Mouse (Mus musculus): ENCODE data around the gene 4930451I11Rik.

4930451I11Rik gene

DNA sequence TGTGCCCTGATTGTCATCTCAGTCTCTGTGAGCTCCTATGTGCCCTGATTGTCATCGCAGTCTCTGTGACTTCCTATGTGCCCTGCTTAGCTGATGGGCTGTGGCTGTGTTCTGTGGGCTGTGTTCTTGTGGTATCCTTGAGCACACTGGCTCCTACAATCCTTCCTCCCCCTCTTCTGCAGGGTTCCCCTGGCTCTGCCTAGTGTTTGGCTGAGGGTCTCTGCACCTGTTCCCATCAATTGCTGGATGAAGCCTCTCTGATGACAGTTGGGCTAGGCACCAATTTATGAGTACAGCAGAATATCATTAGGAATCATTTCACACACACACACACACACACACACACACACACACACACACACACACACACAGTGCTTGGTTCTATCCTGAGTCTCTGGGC lies 1.9 kb upstream of the 4930451I11Rik start:
- no peak for DNase-seq (ENCODE audit: extremely low spot score)

DNA sequence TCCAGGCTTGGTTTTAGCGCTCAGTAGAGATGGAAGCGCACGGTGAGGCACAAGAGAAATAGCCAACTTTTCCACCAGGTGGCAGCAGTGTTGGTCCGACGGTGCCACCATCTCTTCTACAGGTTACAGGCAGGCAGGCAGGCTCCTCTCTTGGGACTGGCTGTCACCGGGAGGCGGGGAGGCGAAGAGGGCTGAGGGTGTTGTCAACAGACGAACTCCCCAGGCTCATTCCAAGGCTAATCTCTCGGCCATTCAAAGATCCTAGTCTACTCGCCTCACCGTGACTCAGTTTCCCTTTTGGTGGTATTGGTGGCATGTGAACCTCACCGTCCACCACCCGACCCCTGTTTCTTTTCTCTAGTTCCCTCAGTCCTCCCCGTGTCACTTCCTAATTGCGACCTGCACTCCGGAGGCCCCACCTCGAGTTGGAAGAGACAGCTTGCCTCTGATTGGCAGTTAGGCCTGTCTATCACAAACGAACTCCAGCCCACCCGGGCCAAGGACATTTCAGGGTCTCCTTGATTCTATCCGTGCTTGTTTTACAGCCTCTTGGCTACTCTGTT lies 678 bp upstream of the 4930451I11Rik start:
- DNase-seq (ENCODE audit: extremely low spot score): peak; percentile 76

DNA sequence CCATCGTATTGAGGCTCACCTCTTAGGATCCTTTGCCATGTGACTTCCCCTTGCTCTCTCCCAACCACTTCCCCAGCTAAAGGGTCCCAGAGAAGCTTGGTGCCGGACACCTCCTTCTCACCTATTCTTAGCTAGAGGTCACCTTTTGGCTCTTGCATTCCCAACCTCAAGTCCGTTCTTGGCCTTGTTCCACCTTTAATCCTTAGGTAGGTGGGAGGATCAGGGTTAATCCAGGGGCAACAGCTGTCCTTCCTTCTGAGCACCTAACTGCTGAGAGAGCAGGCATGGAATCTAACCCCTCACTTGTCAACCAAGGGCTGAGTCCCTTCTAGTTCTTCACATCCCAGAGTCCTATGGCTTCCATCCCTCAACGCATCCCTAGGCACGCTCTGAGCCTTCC lies 5.5 kb downstream of the 4930451I11Rik start:
- DNase-seq (ENCODE audit: extremely low spot score): no peak

DNA sequence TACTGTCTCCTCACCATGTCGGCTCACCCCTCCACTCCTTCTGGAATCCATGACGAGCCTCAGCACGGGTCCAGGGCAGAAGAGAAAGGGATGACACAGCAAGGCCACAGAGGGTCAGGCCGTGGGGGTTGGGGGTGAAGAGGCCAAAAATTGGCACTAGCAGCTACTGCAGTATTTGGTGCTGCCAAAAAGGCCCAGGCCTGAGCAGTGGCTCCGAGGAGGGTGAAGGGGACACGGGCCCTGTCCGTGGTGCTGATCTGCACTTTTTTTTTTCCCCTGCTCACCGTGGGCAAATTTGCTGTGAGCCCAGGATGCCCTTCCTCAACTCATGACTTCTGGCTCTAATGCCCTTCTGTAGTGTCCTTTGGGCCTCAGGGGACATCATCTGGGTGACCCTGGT lies 6.0 kb downstream of the 4930451I11Rik start:
- DNase-seq (ENCODE audit: extremely low spot score): no peak

DNA sequence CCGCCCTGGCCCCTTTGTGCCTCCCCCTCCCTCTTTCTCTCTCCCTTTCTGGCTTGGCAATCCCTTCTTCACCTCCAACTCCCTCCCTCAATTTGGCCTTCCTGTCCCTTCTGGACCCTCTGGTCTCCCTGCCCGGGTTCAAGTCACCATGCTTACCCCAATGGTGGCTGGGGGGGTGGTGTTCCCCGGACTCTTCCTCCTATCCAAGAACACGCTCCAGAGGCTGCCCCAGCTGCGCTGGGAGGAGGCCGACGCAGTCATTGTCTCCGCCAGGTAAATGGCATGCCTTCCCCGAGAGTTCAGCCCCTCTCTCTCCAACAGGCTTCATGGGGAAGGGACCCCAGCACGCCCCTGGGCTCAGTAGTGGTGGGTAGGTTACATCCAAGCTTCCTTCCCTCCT lies 7.5 kb downstream of the 4930451I11Rik start:
- no peak for DNase-seq (ENCODE audit: extremely low spot score)

DNA sequence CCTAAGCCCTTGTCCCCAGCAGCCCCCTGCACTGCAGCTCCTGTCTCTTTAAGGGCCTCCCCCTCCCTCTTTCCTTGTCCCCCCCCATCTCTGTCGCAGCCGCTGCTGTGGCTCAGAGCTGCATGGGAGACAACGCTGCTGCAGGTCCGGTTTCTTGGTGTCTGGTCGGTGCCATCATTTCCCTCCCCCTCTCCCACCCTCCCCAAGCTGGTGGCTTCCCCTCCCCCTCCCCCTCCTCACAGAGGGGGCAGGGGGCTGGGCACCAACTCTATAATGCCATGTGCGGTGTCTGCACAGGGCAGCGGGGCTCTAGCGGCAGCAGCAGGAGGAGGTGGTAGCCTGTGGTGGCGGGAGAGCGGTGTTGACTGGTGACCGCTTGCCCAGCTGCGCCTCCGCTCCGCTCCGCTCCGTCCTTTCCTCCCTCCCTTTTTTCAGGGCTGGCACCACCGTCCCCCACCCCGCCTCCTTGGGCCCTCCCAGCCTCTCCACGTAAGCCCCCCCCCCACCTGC lies 8.2 kb downstream of the 4930451I11Rik start:
- no peak for DNase-seq (ENCODE audit: extremely low spot score)

DNA sequence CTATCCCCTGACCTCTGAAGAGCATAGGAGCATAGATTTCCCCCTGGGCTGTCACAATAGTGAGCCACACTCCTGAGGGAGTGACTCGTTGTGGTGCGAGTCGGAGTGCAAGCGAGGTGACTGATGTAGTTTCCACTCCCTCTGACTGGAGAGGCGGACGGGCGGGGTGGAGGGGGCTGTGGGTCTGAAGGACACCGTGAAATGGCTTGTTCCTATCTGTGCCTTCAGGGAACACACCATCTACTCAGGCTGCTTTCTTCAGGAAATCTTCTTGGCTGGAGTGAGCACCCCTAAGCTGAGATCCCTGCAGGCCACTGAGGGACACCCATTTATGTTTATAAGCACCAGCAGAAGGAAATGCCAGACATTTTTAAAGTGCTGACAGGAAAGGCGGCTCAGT lies 8.7 kb downstream of the 4930451I11Rik start:
- no peak for DNase-seq (ENCODE audit: extremely low spot score)

DNA sequence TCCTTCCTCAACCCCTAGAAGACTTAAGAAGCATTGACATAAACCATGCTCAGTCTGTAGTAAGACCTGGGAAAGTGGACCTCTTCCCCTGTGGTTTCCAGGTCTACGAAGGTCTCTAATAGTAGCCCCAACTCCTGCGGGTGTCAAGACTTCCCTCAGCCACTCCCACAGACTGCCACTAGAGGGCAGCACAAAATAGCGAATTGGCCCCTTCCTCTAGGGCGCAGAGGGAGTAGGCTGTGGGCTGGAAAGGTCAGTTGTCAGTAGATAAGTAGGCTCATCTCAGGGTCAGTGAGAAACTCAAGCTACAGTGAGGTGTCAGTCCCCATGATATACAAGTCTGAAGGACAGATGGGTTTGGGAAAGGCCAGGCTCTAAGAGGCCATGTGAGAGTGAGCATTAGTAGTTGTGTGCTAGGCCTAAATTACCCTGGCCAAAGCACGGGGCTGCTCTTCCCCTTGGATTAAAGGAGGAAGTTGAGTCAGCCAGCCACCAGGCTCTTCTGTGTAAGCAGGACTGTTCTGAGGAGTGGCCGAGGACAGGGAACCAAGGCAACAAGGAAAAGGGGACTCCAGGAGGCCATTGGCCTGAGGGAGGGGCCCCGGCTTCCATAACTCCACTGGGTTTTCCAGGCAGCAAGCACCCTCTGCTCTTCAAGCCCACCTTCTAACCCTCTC lies 9.5 kb downstream of the 4930451I11Rik start:
- peak; percentile 86 for DNase-seq (ENCODE audit: extremely low spot score)

DNA sequence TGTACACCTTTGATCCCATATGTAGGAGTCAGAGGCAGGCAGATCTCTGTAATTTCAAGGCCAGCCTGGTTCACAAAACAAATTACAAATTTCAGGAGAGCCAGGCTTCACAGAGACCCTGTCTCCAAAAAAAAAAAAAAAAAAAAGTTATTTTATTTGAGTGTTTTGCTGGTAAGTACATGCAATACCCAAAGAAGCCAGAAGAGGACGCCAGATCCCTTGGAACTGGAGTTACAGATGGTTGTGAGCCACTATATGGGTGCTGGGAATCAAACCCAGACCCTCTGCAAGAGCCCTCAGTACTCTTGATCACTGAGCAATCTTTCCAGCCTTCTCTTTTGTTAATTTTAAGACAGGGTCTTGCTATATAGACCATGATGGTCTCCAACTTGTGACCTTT lies 12.6 kb downstream of the 4930451I11Rik start:
- DNase-seq (ENCODE audit: extremely low spot score): no peak

DNA sequence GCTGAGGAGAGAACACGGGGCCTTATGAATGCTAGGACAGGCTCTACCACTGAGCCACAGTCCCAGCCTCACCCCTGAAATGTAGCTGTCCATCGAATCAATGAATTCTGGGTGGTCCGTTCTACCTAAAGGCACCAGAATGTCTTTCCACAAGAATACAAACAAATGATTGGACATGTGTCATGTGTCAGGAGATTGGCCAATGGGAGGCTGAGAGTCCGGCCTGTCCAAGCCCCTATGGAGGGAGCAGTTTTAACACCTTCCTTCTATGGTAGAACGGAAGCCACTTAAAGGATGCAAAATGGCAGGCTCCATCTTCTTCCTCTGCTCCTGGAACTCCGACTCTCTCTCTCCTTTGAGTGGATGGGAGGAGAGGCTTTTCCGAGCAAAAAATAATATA lies 13.8 kb downstream of the 4930451I11Rik start:
- no peak for DNase-seq (ENCODE audit: extremely low spot score)

DNA sequence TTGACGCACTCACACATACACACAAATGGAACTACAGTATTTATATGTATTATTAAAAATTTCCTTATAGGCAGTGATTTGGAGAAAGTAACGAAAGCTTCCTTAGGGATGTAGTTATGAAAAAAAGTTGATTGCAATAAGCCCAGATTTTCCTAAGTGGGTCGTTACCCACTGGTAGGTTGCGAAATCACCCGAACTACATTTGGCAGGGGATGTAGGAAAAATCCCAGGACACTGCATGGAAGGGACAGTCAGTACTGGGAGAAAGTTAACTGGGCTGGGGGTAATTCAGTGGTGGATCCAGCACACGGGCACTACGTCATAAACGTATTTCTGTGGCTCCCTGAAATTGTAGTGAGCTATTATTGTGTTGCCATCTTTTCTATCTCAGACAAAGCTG lies 14.9 kb downstream of the 4930451I11Rik start:
- no peak for DNase-seq (ENCODE audit: extremely low spot score)

DNA sequence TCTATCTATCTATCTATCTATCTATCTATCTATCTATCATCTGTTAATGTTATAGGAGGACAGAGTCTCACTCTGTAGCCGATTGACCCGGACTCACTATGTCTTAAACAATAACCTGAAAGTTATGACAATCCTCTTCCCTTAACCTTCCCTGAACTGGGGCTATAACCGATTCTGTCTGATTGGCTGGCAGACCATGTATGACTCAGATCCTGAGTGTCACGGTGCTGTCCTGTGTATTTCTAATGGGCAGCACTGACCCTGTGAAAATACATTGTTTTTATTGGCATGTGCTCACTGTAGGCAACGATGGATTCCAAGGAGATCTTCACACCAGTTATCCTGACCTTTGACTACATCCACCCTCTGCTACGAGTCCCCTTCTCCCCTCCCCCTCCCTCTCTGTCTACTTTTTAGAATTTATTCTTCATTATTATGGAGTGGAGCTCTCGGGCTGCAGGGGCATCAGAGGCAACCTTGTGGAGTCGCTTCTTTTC lies 15.7 kb downstream of the 4930451I11Rik start:
- DNase-seq (ENCODE audit: extremely low spot score): no peak

DNA sequence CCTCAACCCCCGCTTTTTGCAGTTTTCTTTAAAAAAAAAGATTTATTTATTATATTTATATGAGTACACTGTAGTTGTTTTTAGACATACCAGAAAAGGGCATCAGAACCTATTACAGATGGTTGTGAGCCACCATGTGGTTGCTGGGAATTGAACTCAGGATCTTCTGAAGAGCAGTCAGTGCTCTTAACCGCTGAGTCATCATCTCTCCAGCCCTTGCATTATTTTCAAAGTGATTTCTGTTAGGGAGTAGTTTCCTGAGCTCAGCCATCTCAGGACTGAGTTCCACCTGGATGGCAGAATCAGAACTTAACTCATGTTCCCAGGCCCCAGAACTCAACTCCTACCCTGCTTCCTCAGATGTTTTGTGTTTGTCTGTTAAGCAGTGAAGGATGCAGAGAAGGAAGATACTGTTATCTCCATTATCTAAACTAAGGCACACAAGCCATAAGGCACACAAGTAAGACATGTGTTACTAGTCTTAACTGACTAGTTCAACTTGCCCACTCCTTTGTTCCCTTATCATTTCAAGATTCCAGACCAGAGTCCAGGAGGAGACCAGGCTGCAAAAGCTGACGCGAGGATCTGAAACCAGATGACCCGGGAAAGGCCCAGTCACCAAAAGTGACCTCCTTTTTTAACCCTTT lies 21.6 kb downstream of the 4930451I11Rik start:
- no peak for DNase-seq (ENCODE audit: extremely low spot score)

DNA sequence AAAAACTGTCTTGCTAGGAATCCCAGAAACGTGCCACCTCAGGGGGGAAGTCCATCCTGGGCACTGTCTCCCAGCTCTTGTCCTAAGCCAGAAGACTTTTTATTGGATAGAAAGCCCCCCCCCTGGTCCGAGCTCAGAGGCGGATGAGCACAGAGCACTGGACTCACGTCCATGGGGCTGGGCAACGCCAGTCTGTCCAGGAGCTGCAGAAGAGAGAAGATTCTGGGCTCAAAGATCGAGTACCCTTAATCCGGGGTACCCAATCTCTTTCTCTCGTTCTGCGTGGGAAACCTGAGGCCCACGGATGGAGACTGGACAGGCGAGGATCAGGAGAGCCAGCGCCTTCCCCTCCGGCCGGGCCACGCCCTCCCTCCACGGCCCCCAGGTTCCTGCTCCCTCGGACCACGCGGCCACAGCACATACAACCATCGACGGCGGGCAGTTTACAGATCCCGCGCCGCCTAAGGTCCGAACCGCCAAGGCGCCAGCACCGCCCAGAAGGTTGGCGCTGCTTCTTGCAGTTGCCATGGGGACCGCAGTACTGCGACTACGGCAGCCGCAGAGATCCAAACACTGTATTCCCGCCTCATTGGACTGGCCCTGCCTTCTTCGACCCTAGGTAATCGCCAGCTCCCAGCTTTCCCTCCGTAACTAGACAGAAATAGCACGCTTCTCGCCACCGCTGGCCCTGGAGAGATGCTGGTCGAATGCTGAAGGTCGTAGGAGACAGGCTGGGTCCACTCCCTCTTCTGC lies 22.6 kb downstream of the 4930451I11Rik start:
- DNase-seq (ENCODE audit: extremely low spot score): peak; percentile 89

DNA sequence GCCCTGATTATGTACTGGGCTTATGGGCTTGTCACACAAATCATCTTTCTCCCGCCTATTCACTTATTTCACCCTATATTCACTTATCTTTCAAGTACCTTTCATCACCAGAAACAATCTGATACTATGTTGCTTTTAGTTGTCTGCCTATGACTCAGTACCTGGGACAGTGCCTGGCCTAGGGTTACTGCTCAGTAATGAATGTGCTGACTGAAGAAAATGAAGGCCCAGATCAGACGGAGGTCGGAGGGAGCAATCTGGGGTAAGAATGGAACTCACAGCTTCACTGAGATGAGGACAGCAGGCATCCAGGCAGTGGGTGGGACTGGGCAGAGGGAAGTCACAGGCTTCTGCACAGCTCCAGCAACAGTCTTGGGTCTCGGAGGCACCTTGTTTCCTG lies 24.0 kb downstream of the 4930451I11Rik start:
- DNase-seq (ENCODE audit: extremely low spot score): no peak

DNA sequence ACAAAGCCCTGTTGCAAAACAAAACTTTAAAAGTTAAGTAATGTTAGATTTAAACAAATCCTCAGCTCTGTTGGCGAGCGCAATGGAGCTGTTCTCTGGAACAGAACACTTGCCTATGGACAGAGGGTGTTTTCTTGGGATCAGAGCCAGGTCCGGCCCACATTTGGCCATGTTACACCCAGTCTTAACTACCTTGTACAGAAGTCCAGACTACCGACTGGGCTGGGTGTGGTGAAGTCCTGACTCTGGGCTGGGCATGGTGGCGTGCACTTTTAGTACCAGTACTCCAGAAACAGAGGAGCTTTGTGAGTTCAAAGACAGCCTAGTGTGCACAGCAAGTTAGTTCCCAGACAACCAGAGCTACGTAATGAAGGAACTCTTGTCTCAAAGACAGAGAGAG lies 24.5 kb downstream of the 4930451I11Rik start:
- DNase-seq (ENCODE audit: extremely low spot score): no peak

DNA sequence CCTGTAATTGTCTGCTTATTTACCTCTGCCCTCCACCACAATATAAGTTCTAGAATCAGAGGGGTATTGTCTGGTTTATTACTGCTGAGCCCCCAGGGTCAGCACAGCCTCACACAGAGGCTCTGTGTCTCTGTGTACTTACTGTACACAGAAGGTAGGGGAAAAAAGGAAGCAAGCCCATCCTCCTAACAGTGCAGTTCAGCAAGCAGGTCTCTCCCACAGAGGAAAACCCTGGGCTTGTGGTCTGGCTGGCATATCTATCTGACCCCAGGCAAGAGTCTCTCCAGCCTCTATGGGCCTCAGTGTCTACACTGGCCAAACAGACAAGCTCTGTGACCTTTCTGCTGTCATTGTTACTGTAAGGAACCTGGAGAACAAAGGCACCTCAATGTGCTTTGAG lies 27.7 kb downstream of the 4930451I11Rik start:
- no peak for DNase-seq (ENCODE audit: extremely low spot score)

DNA sequence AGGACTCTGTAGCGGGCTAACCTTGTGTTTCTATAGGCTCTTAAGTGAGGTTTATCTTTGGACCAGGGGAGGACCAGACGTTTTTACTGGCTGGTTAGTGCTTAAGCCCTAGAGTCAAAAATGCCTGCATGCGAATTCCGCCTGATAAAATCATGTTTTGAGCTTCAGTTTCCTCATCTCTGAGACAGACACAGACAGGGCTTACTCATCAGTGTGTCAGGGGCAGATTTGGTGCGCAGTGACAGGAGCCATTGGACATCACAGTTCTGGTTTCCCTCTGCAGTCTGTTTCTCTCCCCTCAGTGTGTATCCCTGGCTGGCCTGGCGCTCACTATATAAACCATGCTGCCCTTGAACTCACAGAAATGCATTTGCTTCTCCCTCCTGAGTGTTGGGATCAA lies 28.3 kb downstream of the 4930451I11Rik start:
- no peak for DNase-seq (ENCODE audit: extremely low spot score)

DNA sequence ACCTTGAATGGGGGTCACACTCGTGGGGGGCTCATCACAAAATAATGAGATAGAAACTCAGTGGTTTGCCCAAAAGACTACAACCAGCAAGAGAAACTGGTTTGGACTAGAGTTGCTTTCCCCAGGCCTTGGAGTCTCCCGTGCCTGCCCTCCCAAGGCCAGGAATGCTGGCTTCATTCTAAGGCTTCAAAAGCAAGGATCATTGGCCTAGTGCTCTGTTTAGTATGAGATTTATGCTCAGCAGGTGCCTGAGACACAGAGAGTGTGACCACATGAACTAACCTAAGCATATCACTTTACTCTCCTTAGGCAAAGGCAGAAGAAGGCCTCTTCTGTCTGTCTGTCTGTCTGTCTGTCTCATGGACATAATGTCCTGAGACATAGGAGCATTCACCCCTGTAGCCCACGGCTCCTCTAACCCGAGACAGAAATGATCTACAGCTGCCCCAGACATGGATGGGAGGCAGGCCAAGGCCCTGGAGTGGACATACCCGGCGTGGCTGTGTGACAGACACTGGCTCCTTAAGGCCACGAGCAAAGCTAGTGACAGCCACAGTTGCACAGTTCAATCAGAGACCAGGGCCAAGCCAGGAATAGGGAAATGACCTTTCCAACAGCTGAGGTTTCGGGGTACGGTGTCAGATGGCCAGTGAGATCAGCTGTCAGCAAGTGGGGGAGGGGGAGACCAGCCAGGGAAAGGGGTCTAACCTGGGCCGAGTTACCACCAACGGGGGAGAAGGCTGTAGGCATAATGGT lies 29.1 kb downstream of the 4930451I11Rik start:
- no peak for DNase-seq (ENCODE audit: extremely low spot score)

DNA sequence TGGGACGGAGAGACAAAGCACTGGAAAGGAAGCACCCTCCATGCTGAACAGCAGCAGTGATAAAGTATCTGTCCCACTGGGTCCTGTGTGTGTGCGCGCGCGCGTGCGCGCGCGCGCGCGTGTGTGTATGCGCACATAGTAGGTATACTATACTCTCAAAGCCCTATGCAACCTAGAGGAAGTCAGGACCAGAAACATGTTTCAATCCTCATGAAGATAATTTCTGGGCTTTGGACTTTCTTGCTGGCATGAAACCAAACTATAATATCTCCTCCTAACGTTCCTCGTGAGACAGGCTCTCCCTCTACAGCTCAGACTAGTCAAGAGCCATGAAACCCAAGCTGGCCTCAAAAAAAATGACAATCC lies 30.4 kb downstream of the 4930451I11Rik start:
- no peak for DNase-seq (ENCODE audit: extremely low spot score)

DNA sequence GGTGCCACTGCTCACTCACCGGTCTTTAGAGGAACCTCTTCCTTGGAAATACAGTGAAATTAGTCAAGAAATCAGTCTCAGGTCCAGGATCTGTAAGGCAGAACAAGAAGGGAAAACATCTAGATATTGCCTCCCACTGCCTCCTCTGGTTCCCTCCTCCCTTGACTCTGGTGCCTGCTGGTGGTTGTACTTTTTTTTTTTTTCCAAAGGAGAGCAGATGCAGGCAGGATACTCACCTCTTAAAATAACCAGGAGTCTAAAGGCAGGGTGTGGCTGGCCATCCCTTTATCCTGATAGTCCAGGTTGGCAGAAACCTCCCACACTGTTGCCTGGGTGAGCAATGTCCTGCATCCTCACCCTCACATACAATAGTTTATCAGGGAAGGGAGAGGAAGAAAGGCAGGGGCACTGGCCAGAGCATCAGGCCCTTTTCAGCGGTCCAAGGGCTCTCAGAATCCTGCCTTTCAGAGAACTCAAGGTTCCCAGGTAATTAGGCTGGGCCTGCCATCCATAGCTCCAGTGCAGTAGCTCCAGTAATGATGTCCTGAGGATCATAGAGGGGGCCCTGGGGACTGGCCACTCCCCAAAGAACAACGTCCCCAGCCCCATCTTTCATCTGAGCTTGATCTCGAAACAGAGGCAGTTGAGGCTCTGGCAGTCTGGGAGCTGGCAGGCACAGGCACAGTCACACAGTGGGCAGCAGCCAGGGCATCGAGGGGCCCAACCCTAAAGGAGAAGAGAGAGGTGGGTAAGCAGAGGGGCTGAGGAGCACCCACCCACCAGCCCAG lies 31.0 kb downstream of the 4930451I11Rik start:
- DNase-seq (ENCODE audit: extremely low spot score): no peak
